Mouse (Mus musculus) inflammation-experienced regulatory T-cells, adult 16 weeks (primary cell): Measurements from ENCODE around the gene Olfr715. TPM values are rescaled to one million over a fixed set of nuclear protein-coding genes. Genes with fewer than 3 reads are reported as not detected.

Source experiments
- polyA plus RNA-seq: library from polyadenylated mRNA; unstranded; fragments of 100-300 nt; shearing (Covaris generic); gene quantifications from one replicate; pipeline ENCODE4 v1.2.1, GENCODE M21; 2017

Olfr715 gene
- polyA plus RNA-seq, result not detected

DNA sequence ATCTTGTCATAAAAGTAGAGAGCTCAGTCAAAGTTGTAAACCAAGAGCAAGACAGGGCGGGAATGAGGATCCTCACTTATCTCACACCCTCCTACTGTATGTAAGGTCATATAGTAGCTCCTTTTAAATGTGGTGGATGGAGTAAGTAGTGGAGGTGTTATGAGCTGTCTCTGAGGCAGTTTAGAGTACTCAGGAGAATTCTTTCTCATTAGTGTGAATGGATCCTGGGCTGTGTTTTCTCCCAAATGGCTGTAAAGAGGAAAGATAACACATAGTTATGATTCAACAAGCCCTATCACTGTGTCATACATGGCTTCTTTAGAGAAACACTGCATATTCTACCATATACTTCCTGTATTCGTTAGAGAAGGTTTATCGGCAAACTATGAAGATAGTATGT is at the start of gene Olfr715:
TSS of gene Olfr715 (minus strand) at position 101 of the 400 bp plus-strand sequence.

DNA sequence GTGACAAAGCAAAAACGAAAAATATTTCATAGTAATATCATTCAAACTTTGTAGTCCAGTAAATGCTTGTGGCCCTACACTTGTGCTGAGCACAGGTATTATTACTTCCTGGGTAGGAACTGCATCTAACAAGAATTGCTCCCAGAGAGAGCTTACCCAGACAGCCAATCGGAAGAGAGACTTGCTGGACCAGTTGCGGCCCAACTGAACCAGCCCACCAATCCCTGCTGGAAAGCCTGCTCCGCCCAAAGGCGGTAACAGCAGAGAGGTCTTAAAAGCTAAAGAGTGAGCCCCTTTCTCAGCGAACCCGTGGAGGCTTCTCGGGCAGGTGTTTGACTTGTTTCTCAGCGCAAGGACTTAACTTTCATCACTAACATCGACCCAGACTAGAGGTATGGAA is 35.8 kb upstream of the Olfr715 start, which contains the start of gene Nlrp14:
TSS of gene Nlrp14 (plus strand) at position 301 of the 400 bp plus-strand sequence.

DNA sequence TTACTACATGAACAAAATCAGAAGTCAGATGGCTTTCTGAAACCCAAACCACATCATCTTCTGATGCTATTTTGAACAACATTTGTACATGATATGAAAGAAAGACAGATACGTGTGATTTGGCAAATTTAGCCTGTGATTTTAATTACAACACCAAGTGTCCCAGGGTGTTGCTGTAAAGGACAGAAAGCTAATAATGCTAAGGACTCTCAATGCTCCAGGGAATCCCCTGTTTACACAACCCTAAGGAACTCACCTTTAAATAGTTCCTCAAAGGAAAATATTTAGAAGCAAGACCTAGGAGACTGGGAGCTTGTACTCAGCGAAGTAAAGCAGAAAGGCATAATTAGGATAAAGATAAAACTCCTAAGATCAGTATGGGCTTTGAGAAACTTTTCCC is 7.1 kb upstream of the Olfr715 start, which contains the start of gene Olfr716:
TSS of gene Olfr716 (plus strand) at position 301 of the 400 bp plus-strand sequence.

DNA sequence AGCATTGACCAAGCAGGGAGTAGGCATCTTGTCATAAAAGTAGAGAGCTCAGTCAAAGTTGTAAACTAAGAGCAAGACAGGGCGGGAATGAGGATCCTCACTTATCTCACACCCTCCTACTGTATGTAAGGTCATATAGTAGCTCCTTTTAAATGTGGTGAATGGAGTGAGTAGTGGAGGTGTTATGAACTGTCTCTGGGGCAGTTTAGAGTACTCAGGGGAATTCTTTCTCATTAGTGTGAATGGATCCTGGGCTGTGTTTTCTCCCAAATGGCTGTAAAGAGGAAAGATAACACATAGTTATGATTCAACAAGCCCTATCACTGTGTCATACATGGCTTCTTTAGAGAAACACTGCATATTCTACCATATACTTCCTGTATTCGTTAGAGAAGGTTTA is 20.6 kb downstream of the Olfr715 start, which contains the start of gene Olfr715b:
TSS of gene Olfr715b (minus strand) at position 101 of the 400 bp plus-strand sequence.

DNA sequence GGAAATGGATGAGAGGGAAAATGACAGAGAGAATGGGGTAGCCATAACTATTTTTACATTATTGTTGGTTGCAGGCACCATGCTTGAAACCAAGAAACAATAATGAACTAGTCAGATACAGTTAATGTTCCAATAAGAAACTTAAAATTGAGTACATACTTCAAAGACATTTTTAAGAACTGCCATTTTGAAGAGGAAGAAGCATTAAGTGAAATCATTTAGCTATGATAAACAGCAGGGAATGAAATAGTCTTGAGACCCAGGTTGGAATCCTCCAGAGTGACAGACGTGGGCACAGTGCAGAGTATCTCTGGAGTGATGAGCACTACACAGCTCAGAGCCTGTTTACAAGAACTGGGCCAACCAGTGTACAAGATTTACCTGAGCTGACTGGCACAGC is 38.0 kb downstream of the Olfr715 start, which contains the start of gene Olfr17:
TSS of gene Olfr17 (plus strand) at position 301 of the 400 bp plus-strand sequence.

Other genes with a start within 250 kb of the Olfr715 start
- not detected for gene Olfr706, start 242.9 kb downstream of the Olfr715 start, polyA plus RNA-seq
- gene Olfr707, start 229.8 kb downstream of the Olfr715 start, polyA plus RNA-seq, result not detected
- gene Olfr1532-ps1, start 223.1 kb downstream of the Olfr715 start, polyA plus RNA-seq, result not detected
- gene Olfr709-ps1, start 198.9 kb downstream of the Olfr715 start, polyA plus RNA-seq, result not detected
- not detected for gene Olfr710, start 182.8 kb downstream of the Olfr715 start, polyA plus RNA-seq
- gene Olfr6, start 167.1 kb downstream of the Olfr715 start, polyA plus RNA-seq, result not detected
- not detected for gene Olfr711, start 155.6 kb downstream of the Olfr715 start, polyA plus RNA-seq
- gene Olfr2, start 125.0 kb downstream of the Olfr715 start, polyA plus RNA-seq, result not detected
- not detected for gene Olfr713, start 99.9 kb downstream of the Olfr715 start, polyA plus RNA-seq
- not detected for gene Olfr714, start 60.1 kb downstream of the Olfr715 start, polyA plus RNA-seq
- not detected for gene Olfr17, start 37.9 kb downstream of the Olfr715 start, polyA plus RNA-seq
- not detected for gene Olfr715b, start 20.7 kb downstream of the Olfr715 start, polyA plus RNA-seq
- not detected for gene Olfr716, start 7.2 kb upstream of the Olfr715 start, polyA plus RNA-seq
- gene Nlrp14, start 35.9 kb upstream of the Olfr715 start, polyA plus RNA-seq, result not detected
- not detected for gene Rbmxl2, start 78.4 kb upstream of the Olfr715 start, polyA plus RNA-seq
- not detected for gene Syt9, start 239.6 kb upstream of the Olfr715 start, polyA plus RNA-seq